Mouse (Mus musculus) ES-Bruce4 (cell line): ENCODE measurements around the gene Tbc1d30.

Experiments used
- CTCF ChIP-seq: IDR thresholded peaks from one replicate; pipeline ENCODE4 v1.8.1; 2011; ENCODE audit warnings: low read depth, low read length
- POLR2A ChIP-seq: IDR thresholded peaks from one replicate; pipeline ENCODE4 v1.8.1; 2011; ENCODE audit warnings: low read length; ENCODE audit not compliant: insufficient read depth

DNA sequence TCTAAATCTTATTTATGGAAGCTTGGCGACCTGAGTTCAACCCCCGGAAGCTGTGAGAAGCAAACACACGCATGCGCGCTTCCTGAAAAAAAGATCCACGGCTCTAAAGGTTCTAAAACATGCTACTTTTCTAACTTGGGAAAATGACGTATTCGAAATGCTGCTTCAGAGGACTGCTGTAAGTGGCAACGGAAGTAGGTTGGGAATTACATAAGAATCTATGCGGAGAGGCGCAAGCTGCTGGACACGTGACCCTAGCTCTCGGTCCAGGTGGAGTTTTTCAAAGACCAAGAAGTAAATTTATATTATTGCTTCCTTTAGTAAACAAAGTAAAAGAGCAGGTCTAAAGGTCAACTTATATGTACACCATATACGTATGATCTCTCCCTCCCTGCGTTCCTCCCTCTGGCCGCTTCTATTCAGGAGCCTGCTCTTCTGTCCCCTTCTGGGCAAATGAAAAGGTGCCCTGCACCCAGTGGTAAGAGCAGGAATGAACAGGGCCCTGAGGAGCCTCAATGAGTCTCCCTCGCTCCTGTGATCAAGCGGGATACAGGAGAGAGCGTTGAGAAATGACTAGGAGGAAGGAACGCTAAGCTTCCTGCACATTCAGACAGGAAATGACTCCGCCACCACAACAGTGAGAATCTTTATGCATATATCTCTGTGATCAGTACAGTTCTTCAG is 87.4 kb downstream of the Tbc1d30 start:
- TF ChIP-seq CTCF, result no peak
- no peak for TF ChIP-seq POLR2A
